Mouse (Mus musculus) midbrain, embryonic 14.5 days (tissue): ENCODE results near the gene Tnfsf12. TPM values are rescaled to one million over a fixed set of nuclear protein-coding genes. Genes with fewer than 3 reads are reported as not detected.

Experiments
- ATAC-seq: fragments of 200-750 bp; cut with Nextera tagmentation; 2 replicates; pipeline ENCODE4 v1.8.0; 2017; ENCODE audit warnings: moderate number of reproducible peaks, moderate library complexity; ENCODE audit not compliant: low FRiP score, low TSS enrichment
- DNase-seq: peaks from one replicate; pipeline ENCODE4 v3.0.0-alpha.2; 2015
- H3K27ac ChIP-seq: fragments of 300-500 bp; sonication (generic); replicated peaks from 2 replicates; pipeline ENCODE4 v1.5.1; 2014; ENCODE audit warnings: mild to moderate bottlenecking, low read depth, low read length, moderate library complexity
- H3K27me3 ChIP-seq: fragments of 300-500 bp; sonication (generic); 2 replicates; pipeline ENCODE4 v1.6.1; 2014; ENCODE audit warnings: low read length, control low read depth, mixed read lengths; ENCODE audit not compliant: control insufficient read depth, insufficient read depth
- H3K36me3 ChIP-seq: fragments of 300-500 bp; sonication (generic); 2 replicates; pipeline ENCODE4 v1.6.1; 2014; ENCODE audit warnings: low read length, control low read depth; ENCODE audit not compliant: control insufficient read depth, insufficient read depth
- H3K4me1 ChIP-seq: fragments of 300-500 bp; sonication (generic); 2 replicates; pipeline ENCODE4 v1.6.1; 2014; ENCODE audit warnings: mild to moderate bottlenecking, antibody characterized with exemption, low read length, control low read depth; ENCODE audit not compliant: control insufficient read depth, insufficient read depth
- H3K4me2 ChIP-seq: fragments of 300-500 bp; sonication (generic); 2 replicates; pipeline ENCODE4 v1.6.1; 2014; ENCODE audit warnings: mild to moderate bottlenecking, low read length, moderate library complexity
- H3K4me3 ChIP-seq: fragments of 300-500 bp; sonication (generic); replicated peaks from 2 replicates; pipeline ENCODE4 v1.5.1; 2014; ENCODE audit warnings: low read depth, low read length
- H3K9ac ChIP-seq: fragments of 300-500 bp; sonication (generic); replicated peaks from 2 replicates; pipeline ENCODE4 v1.6.1; 2014; ENCODE audit warnings: mild to moderate bottlenecking, low read length, moderate library complexity
- H3K9me3 ChIP-seq: fragments of 300-500 bp; sonication (generic); 2 replicates; pipeline ENCODE4 v1.6.1; 2016; ENCODE audit warnings: low read length, control low read depth, mixed read lengths; ENCODE audit not compliant: control insufficient read depth
- WGBS: fragments of 180-500 bp; shearing (Covaris S2); extraction: QIAGEN DNeasy Blood & Tissue Kit; methylation state at CpG from one replicate; pipeline ENCODE4 v1.1.7; 2014; 5-methylcytosine and 5-hydroxymethylcytosine counted together
- polyA plus RNA-seq: library from polyadenylated mRNA; unstranded; fragments of >200 nt; fragmentation: Nextera tagmentation; extraction: Ambion mirVana; gene quantifications from 2 replicates; pipeline ENCODE4 v1.2.1, GENCODE M21; 2014

Tnfsf12 gene
- polyA plus RNA-seq, 1 experiment from 2014 or later, result 3.0 TPM

DNA sequence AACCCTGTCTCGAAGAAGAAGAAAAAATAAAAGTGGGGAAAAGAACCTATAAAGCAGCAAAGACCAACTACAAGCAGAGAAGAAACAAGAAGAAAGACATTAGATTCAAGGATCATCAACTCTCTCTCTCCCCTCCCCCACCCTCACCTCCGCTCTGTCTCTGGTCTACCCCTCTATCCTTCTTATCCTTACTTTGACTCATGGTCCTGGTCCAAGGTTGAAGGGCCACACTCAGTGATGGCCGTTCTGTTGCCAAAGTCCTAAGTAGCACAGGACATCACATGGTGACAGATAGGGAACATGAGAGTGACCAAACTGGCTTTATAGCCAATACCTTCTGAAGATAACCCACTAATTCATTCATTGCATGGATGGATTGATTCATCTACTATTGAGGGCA is 1.7 kb upstream of the Tnfsf12 start:
- Histone ChIP-seq H3K27ac (no peak overlapping the region), H3K27me3 (no peaks in the 10 kb centered on the region), H3K9ac (no peak overlapping the region), H3K4me2 (no peak overlapping the region), H3K4me1 (peaks cover 8% of the 10 kb centered on the region), H3K36me3 (no peaks in the 10 kb centered on the region), H3K4me3 (no peak overlapping the region), H3K9me3 (no peaks in the 10 kb centered on the region; the same call in 1 of the 2 replicates)
- ATAC-seq, result no peak
- WGBS, result 92% methylated on average over 3 of the region's 3 CpGs
- DNase-seq, result no peak

DNA sequence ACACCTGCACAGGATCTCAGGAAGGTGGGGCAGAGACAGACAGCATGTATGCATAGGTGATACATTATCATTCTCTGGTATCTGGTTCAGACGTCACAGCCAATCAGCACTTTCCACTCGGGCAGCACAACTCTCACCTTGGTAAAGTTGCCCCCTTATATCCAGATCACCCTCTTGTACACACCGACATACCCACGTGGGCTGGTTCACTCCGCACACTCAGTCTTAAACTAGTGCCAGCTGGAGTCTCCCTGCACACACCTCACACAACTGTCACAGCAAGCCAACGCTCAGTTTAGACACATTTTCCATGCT is 646 bp downstream of the Tnfsf12 start:
- Histone ChIP-seq H3K4me2 (peak overlapping the region; percentile 84), H3K9me3 (no peaks in the 10 kb centered on the region; the same call in 1 of the 2 replicates), H3K9ac (peak overlapping the region; percentile 69; the same call in 1 of the 2 replicates), H3K4me3 (peak overlapping the region; percentile 41), H3K36me3 (no peaks in the 10 kb centered on the region), H3K27me3 (no peaks in the 10 kb centered on the region), H3K4me1 (peaks cover 8% of the 10 kb centered on the region), H3K27ac (no peak overlapping the region)
- 26% methylated on average over 6 of the region's 6 CpGs for WGBS
- ATAC-seq (no peak), DNase-seq (no peak)

DNA sequence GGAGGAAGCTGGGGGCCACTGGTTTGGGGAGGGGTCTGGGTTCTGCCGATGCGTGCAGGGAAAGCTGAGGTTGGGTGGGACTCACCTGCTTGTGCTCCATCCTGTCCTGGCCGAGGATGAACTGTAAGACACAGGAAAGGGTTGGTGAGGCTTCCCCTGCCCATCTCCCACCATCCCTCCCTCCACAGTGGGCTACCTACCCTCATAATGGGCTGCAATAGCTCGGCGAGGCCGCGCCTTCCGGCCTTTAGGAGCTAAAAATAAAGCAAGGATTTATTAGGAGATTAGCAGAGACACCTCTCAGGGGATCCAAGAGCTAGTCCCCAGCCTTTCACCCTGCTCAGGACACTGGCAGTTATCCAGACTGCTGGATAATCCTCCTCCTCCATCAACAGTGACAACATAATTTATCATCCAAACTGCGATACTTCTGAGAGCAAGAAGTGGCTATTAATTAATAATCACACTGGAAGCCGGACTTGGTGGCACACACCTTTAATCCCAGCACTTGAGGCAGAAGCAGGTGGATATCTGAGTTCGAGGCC is 2.2 kb downstream of the Tnfsf12 start:
- no peaks in the 10 kb centered on the region for H3K9me3 ChIP-seq
- ATAC-seq, result no peak
- 35% methylated on average over 11 of the region's 11 CpGs for WGBS
- H3K4me3 ChIP-seq, result no peak overlapping the region
- no peaks in the 10 kb centered on the region for H3K36me3 ChIP-seq
- DNase-seq, result peak; percentile 31
- H3K4me2 ChIP-seq, result no peak overlapping the region
- no peak overlapping the region for H3K27ac ChIP-seq
- peaks cover 8% of the 10 kb centered on the region for H3K4me1 ChIP-seq
- H3K9ac ChIP-seq, result 0 out of 2 replicates have a peak overlapping the region, but pooled peaks have one; percentile 12
- H3K27me3 ChIP-seq, result no peaks in the 10 kb centered on the region

DNA sequence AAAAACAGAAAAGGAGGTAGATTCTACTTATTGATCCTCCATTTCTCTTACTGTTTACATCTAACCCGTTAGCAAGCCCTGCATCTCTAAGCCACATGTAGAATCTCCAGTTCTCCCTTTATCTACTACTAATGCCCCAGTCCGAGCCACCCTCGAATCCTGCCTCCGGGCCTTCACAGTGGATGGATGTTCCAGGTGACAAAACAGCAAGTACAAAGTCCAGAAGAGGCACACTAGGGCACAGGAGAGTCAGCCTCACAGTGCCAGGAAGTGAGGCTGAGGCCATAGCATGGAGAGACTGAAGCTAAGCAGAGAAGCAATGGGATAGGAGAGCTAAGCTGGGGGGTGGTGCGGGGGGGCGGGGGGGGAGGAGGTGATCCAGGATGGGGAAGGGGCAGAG is 2.8 kb downstream of the Tnfsf12 start:
- ATAC-seq, result no peak
- no peak overlapping the region for H3K9ac ChIP-seq
- no peaks in the 10 kb centered on the region for H3K9me3 ChIP-seq
- no peaks in the 10 kb centered on the region for H3K27me3 ChIP-seq
- no peak overlapping the region for H3K4me3 ChIP-seq
- no peak overlapping the region for H3K27ac ChIP-seq
- 84% methylated on average over 6 of the region's 6 CpGs for WGBS
- peaks cover 8% of the 10 kb centered on the region for H3K4me1 ChIP-seq
- DNase-seq, result no peak
- no peaks in the 10 kb centered on the region for H3K36me3 ChIP-seq
- H3K4me2 ChIP-seq, result no peak overlapping the region

DNA sequence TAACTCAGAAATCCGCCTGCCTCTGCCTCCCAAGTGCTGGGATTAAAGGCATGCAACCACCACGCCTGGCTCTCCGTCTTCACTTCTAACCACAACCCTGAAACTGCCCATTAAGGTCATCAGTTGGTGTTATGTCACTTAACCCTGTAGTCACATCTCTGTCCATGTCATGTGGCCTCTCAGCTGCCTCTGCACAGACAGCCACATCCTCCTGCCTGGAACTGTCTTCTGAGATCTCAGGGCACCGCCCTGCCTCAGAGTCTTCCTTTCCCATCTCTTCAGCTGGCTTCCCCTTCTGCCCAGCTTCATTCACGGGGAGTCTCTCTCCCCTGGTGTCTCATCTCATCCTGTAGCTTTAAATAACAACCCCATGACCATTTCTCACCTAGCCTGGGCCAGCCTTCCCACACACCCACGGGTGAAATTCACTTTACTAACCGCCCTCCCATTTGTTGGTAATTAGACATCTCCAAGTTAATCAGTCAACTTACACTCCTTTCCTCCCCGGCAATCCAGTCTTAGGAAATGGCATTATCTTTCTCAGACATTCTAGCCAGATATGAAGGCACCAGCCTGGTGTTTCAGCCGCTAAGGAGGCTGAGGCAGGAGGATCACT is 3.3 kb downstream of the Tnfsf12 start:
- H3K9ac ChIP-seq, result no peak overlapping the region
- DNase-seq (no peak), ATAC-seq (no peak)
- no peaks in the 10 kb centered on the region for H3K27me3 ChIP-seq
- no peak overlapping the region for H3K27ac ChIP-seq
- peaks cover 8% of the 10 kb centered on the region for H3K4me1 ChIP-seq
- H3K4me3 ChIP-seq, result no peak overlapping the region
- no peak overlapping the region for H3K4me2 ChIP-seq
- WGBS, result 85% methylated on average over 9 of the region's 9 CpGs
- no peaks in the 10 kb centered on the region for H3K9me3 ChIP-seq
- no peaks in the 10 kb centered on the region for H3K36me3 ChIP-seq

DNA sequence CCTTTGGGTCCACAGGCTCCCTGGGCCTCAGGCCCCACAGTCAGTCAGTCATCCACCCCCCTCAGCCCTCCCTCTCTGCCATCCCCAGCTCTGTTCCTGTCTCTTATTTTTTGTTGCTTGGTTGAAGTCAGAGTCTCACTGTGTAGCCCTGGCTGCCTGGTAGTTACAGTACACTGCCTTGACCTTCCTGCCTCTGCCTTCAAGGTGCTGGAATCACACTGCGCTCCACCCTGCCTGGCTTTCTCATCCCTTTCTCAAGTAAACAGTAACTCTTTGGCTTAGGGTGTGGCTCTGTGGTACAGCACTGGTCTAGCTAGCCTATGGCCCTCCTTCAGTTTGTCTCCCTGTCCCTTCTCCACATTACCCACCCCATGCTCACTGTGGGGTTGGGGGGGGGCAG is 5.8 kb downstream of the Tnfsf12 start:
- Histone ChIP-seq H3K27me3 (no peaks in the 10 kb centered on the region), H3K9ac (no peak overlapping the region), H3K4me2 (no peak overlapping the region), H3K4me3 (no peak overlapping the region), H3K4me1 (no peaks in the 10 kb centered on the region), H3K27ac (no peak overlapping the region), H3K9me3 (no peaks in the 10 kb centered on the region), H3K36me3 (no peaks in the 10 kb centered on the region)
- DNase-seq, result no peak
- 93% methylated on average over 1 of the region's 1 CpGs for WGBS
- ATAC-seq, result no peak

DNA sequence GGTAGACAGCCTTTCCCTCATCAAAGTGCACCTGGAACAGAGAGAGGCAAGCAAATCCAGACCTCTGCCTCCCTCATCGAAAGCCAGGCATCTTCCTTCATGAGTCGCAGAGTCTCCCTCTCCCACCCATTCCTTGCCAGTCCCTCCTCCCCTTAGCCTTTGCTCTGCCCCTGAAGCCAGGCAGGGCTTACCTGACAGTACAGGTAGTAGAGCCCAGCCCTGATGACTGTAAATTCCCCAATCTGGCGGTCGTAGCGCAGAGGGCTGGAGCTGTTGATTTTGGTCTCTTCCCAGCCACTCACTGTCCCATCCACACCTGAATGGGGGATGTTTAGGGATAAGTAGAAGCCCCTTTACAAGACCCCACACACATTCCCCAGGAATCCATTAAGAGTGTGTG is 8.6 kb downstream of the Tnfsf12 start:
- DNase-seq (no peak), ATAC-seq (no peak)
- no peaks in the 10 kb centered on the region for H3K36me3 ChIP-seq
- H3K9me3 ChIP-seq, result no peaks in the 10 kb centered on the region
- H3K4me1 ChIP-seq, result peaks cover 7% of the 10 kb centered on the region
- H3K4me2 ChIP-seq, result no peak overlapping the region
- H3K27me3 ChIP-seq, result no peaks in the 10 kb centered on the region
- no peak overlapping the region for H3K27ac ChIP-seq
- 56% methylated on average over 5 of the region's 5 CpGs for whole genome bisulfite sequencing
- no peak overlapping the region for H3K4me3 ChIP-seq
- no peak overlapping the region for H3K9ac ChIP-seq

DNA sequence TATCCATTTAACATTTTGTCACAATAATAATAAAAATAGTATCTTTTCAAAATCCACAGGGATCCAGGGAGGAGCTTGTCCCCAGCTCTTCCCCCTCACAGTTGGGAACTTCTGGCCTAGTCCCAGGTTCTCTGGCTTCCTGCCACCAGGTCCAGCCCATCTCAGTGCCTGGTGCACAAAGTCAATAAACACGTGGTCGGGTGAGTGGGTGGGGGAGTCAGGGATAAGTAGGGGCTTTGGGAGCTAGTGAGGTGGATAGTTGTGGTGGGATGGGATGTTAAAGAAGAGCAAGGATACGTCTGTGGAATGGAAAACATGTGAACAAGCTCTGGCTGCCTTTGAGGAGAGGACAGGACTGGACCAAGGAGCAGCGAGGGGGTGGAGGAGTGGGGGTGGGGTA is 9.3 kb downstream of the Tnfsf12 start:
- Histone ChIP-seq H3K27ac (no peak overlapping the region), H3K9ac (no peak overlapping the region), H3K4me2 (no peak overlapping the region), H3K4me3 (no peak overlapping the region), H3K36me3 (no peaks in the 10 kb centered on the region), H3K27me3 (no peaks in the 10 kb centered on the region), H3K9me3 (no peaks in the 10 kb centered on the region), H3K4me1 (peaks cover 7% of the 10 kb centered on the region)
- DNase-seq (peak; percentile 50), ATAC-seq (no peak)
- 20% methylated on average over 4 of the region's 4 CpGs for WGBS

DNA sequence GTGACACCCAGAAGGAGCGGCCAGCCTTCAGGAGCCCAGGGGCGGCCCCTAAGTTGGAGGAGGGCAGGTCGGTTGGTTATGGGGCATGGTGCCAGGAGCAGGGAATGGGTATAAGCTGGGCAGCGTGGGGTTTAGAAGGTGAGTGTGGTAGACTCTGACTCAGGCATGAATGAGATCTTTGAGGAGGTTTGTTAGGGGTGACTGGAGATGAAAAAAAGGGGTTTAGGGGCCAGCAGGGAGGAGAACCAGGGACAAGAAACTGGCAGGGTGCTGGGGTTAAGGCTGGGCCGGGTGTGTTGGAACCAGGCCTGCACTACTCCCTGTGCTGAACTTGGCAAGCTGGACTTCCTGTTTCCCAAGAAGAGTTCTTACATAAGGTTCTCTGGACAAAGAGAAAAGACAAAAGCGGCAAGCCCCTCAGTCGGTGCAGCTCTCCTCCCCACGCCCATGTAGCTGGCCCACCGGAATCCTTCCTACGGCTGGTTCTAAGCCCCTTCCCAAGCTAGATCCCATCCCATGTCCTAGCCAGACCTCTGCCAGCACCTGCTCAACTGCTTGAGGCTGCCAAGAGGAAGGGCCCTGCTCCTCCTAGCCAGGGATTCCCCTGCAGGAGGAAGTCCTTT is 10.0 kb downstream of the Tnfsf12 start, which contains the start of gene Tnfsf13:
TSS of gene Tnfsf13 (minus strand) at position 259 of the 623 bp plus-strand sequence.
- no peak for ATAC-seq
- H3K9me3 ChIP-seq, result no peaks in the 10 kb centered on the region
- peaks cover 13% of the 10 kb centered on the region for H3K4me1 ChIP-seq
- H3K4me3 ChIP-seq, result no peak within 1 kb of the TSS
- H3K9ac ChIP-seq, result 0 out of 2 replicates have a peak within 1 kb of the TSS, but pooled peaks have one; percentile 21
- no peak within 1 kb of the TSS for H3K27ac ChIP-seq
- no peak for DNase-seq
- H3K27me3 ChIP-seq, result no peaks in the 10 kb centered on the region
- H3K4me2 ChIP-seq, result no peak within 1 kb of the TSS
- no peaks in the 10 kb centered on the region for H3K36me3 ChIP-seq
- 57% methylated on average over 10 of the region's 10 CpGs for WGBS
